Mouse (Mus musculus): ENCODE results near the gene Cdcp2. TPM values are rescaled to one million over a fixed set of nuclear protein-coding genes. Genes with fewer than 3 reads are reported as not detected.

The Cdcp2 gene
- polyA plus RNA-seq, 1 experiment from 2014 or later = not detected

GRCm38 (mm10) chr4:107082185-107082584 is 14.5 kb upstream of the Cdcp2 start:
- Histone ChIP-seq H3K4me2 (ENCODE audit: low read depth, low read length) (no peak overlapping the region), H3K9me3 (ENCODE audit: control insufficient read depth, low read length) (no peaks in the 10 kb centered on the region), H3K36me3 (ENCODE audit: control insufficient read depth, insufficient read depth, low read length) (no peaks in the 10 kb centered on the region), H3K4me1 (ENCODE audit: control insufficient read depth, insufficient read depth, low read length) (peaks cover 8% of the 10 kb centered on the region; the same call in 1 of the 2 replicates), H3K27me3 (ENCODE audit: control insufficient read depth, insufficient read depth, low read length) (no peaks in the 10 kb centered on the region), H3K9ac (replicated peaks; ENCODE audit: low read depth, low read length) (no peak overlapping the region), H3K27ac (ENCODE audit: low read depth, low read length) (no peak overlapping the region), H3K4me3 (ENCODE audit: low read depth, low read length) (no peak overlapping the region)
- WGBS = 87% methylated on average over 3 of the region's 3 CpGs
- no peak for ATAC-seq (ENCODE audit: low read depth)

GRCm38 (mm10) chr4:107083126-107083525 is 13.6 kb upstream of the Cdcp2 start:
- H3K4me1 ChIP-seq (ENCODE audit: control insufficient read depth, insufficient read depth, low read length) = peaks cover 8% of the 10 kb centered on the region; the same call in 1 of the 2 replicates
- ATAC-seq (ENCODE audit: low read depth) = no peak
- H3K27me3 ChIP-seq (ENCODE audit: control insufficient read depth, insufficient read depth, low read length) = no peaks in the 10 kb centered on the region
- WGBS = 100% methylated on average over 4 of the region's 4 CpGs
- no peak overlapping the region for H3K4me3 ChIP-seq (ENCODE audit: low read depth, low read length)
- H3K36me3 ChIP-seq (ENCODE audit: control insufficient read depth, insufficient read depth, low read length) = no peaks in the 10 kb centered on the region
- H3K9ac ChIP-seq (replicated peaks; ENCODE audit: low read depth, low read length) = no peak overlapping the region
- H3K4me2 ChIP-seq (ENCODE audit: low read depth, low read length) = no peak overlapping the region
- H3K27ac ChIP-seq (ENCODE audit: low read depth, low read length) = no peak overlapping the region
- H3K9me3 ChIP-seq (ENCODE audit: control insufficient read depth, low read length) = no peaks in the 10 kb centered on the region

GRCm38 (mm10) chr4:107084343-107084742 is 12.3 kb upstream of the Cdcp2 start:
- Histone ChIP-seq H3K9me3 (ENCODE audit: control insufficient read depth, low read length) (no peaks in the 10 kb centered on the region), H3K27ac (ENCODE audit: low read depth, low read length) (peak overlapping the region; percentile 66), H3K9ac (replicated peaks; ENCODE audit: low read depth, low read length) (no peak overlapping the region), H3K36me3 (ENCODE audit: control insufficient read depth, insufficient read depth, low read length) (no peaks in the 10 kb centered on the region), H3K4me3 (ENCODE audit: low read depth, low read length) (no peak overlapping the region), H3K27me3 (ENCODE audit: control insufficient read depth, insufficient read depth, low read length) (no peaks in the 10 kb centered on the region), H3K4me2 (ENCODE audit: low read depth, low read length) (no peak overlapping the region), H3K4me1 (ENCODE audit: control insufficient read depth, insufficient read depth, low read length) (peaks cover 8% of the 10 kb centered on the region; the same call in 1 of the 2 replicates)
- WGBS = 5% methylated on average over 1 of the region's 1 CpGs
- ATAC-seq (ENCODE audit: low read depth) = peak; percentile 72

- WGBS = 5% methylated on average over 6 of the region's 6 CpGs
- Histone ChIP-seq H3K4me3 (ENCODE audit: low read depth, low read length) (no peak overlapping the region), H3K27ac (ENCODE audit: low read depth, low read length) (peak overlapping the region; percentile 66), H3K9ac (replicated peaks; ENCODE audit: low read depth, low read length) (no peak overlapping the region), H3K9me3 (ENCODE audit: control insufficient read depth, low read length) (no peaks in the 10 kb centered on the region), H3K4me2 (ENCODE audit: low read depth, low read length) (no peak overlapping the region), H3K4me1 (ENCODE audit: control insufficient read depth, insufficient read depth, low read length) (peaks cover 8% of the 10 kb centered on the region; the same call in 1 of the 2 replicates), H3K36me3 (ENCODE audit: control insufficient read depth, insufficient read depth, low read length) (no peaks in the 10 kb centered on the region), H3K27me3 (ENCODE audit: control insufficient read depth, insufficient read depth, low read length) (no peaks in the 10 kb centered on the region)
- peak; percentile 94 for ATAC-seq (ENCODE audit: low read depth)
Measured at GRCm38 (mm10) chr4:107084858-107085257, 11.8 kb upstream of the Cdcp2 start.

GRCm38 (mm10) chr4:107091696-107092095 is 5.0 kb upstream of the Cdcp2 start:
- no peaks in the 10 kb centered on the region for H3K27me3 ChIP-seq (ENCODE audit: control insufficient read depth, insufficient read depth, low read length)
- H3K4me1 ChIP-seq (ENCODE audit: control insufficient read depth, insufficient read depth, low read length) = peaks cover 6% of the 10 kb centered on the region; the same call in 1 of the 2 replicates
- no peak overlapping the region for H3K4me3 ChIP-seq (ENCODE audit: low read depth, low read length)
- H3K36me3 ChIP-seq (ENCODE audit: control insufficient read depth, insufficient read depth, low read length) = no peaks in the 10 kb centered on the region
- 85% methylated on average over 14 of the region's 14 CpGs for WGBS
- H3K27ac ChIP-seq (ENCODE audit: low read depth, low read length) = no peak overlapping the region
- H3K9ac ChIP-seq (replicated peaks; ENCODE audit: low read depth, low read length) = no peak overlapping the region
- ATAC-seq (ENCODE audit: low read depth) = no peak
- no peak overlapping the region for H3K4me2 ChIP-seq (ENCODE audit: low read depth, low read length)
- no peaks in the 10 kb centered on the region for H3K9me3 ChIP-seq (ENCODE audit: control insufficient read depth, low read length)

- no peak overlapping the region for H3K4me3 ChIP-seq (ENCODE audit: low read depth, low read length)
- ATAC-seq (ENCODE audit: low read depth) = no peak
- H3K27me3 ChIP-seq (ENCODE audit: control insufficient read depth, insufficient read depth, low read length) = no peaks in the 10 kb centered on the region
- no peaks in the 10 kb centered on the region for H3K36me3 ChIP-seq (ENCODE audit: control insufficient read depth, insufficient read depth, low read length)
- 83% methylated on average over 16 of the region's 16 CpGs for WGBS
- no peak overlapping the region for H3K27ac ChIP-seq (ENCODE audit: low read depth, low read length)
- no peak overlapping the region for H3K9ac ChIP-seq (replicated peaks; ENCODE audit: low read depth, low read length)
- H3K4me2 ChIP-seq (ENCODE audit: low read depth, low read length) = no peak overlapping the region
- no peaks in the 10 kb centered on the region for H3K9me3 ChIP-seq (ENCODE audit: control insufficient read depth, low read length)
- H3K4me1 ChIP-seq (ENCODE audit: control insufficient read depth, insufficient read depth, low read length) = peaks cover 10% of the 10 kb centered on the region; the same call in 1 of the 2 replicates
Measured at GRCm38 (mm10) chr4:107094484-107095187, 2.1 kb upstream of the Cdcp2 start.

GRCm38 (mm10) chr4:107096043-107096442 is 648 bp upstream of the Cdcp2 start:
- 22% methylated on average over 6 of the region's 6 CpGs for WGBS
- no peak for ATAC-seq (ENCODE audit: low read depth)
- Histone ChIP-seq H3K4me1 (ENCODE audit: control insufficient read depth, insufficient read depth, low read length) (peaks cover 10% of the 10 kb centered on the region; the same call in 1 of the 2 replicates), H3K4me2 (ENCODE audit: low read depth, low read length) (no peak overlapping the region), H3K36me3 (ENCODE audit: control insufficient read depth, insufficient read depth, low read length) (no peaks in the 10 kb centered on the region), H3K27ac (ENCODE audit: low read depth, low read length) (no peak overlapping the region; the same call in 1 of the 2 replicates), H3K9ac (replicated peaks; ENCODE audit: low read depth, low read length) (no peak overlapping the region), H3K9me3 (ENCODE audit: control insufficient read depth, low read length) (no peaks in the 10 kb centered on the region), H3K27me3 (ENCODE audit: control insufficient read depth, insufficient read depth, low read length) (no peaks in the 10 kb centered on the region), H3K4me3 (ENCODE audit: low read depth, low read length) (no peak overlapping the region)

- WGBS = 66% methylated on average over 15 of the region's 15 CpGs
- no peaks in the 10 kb centered on the region for H3K9me3 ChIP-seq (ENCODE audit: control insufficient read depth, low read length)
- no peak overlapping the region for H3K27ac ChIP-seq (ENCODE audit: low read depth, low read length)
- H3K9ac ChIP-seq (replicated peaks; ENCODE audit: low read depth, low read length) = no peak overlapping the region
- H3K27me3 ChIP-seq (ENCODE audit: control insufficient read depth, insufficient read depth, low read length) = no peaks in the 10 kb centered on the region
- peaks cover 10% of the 10 kb centered on the region; the same call in 1 of the 2 replicates for H3K4me1 ChIP-seq (ENCODE audit: control insufficient read depth, insufficient read depth, low read length)
- no peaks in the 10 kb centered on the region for H3K36me3 ChIP-seq (ENCODE audit: control insufficient read depth, insufficient read depth, low read length)
- H3K4me2 ChIP-seq (ENCODE audit: low read depth, low read length) = no peak overlapping the region
- ATAC-seq (ENCODE audit: low read depth) = no peak
- H3K4me3 ChIP-seq (ENCODE audit: low read depth, low read length) = no peak overlapping the region
Measured at GRCm38 (mm10) chr4:107097871-107098270, 1.2 kb downstream of the Cdcp2 start.

GRCm38 (mm10) chr4:107098375-107098774 is 1.7 kb downstream of the Cdcp2 start:
- Histone ChIP-seq H3K4me2 (ENCODE audit: low read depth, low read length) (no peak overlapping the region), H3K27me3 (ENCODE audit: control insufficient read depth, insufficient read depth, low read length) (no peaks in the 10 kb centered on the region), H3K9ac (replicated peaks; ENCODE audit: low read depth, low read length) (no peak overlapping the region), H3K36me3 (ENCODE audit: control insufficient read depth, insufficient read depth, low read length) (no peaks in the 10 kb centered on the region), H3K4me3 (ENCODE audit: low read depth, low read length) (no peak overlapping the region), H3K27ac (ENCODE audit: low read depth, low read length) (no peak overlapping the region), H3K9me3 (ENCODE audit: control insufficient read depth, low read length) (no peaks in the 10 kb centered on the region), H3K4me1 (ENCODE audit: control insufficient read depth, insufficient read depth, low read length) (peaks cover 10% of the 10 kb centered on the region; the same call in 1 of the 2 replicates)
- no peak for ATAC-seq (ENCODE audit: low read depth)
- 79% methylated on average over 10 of the region's 10 CpGs for WGBS
